Mouse (Mus musculus): ENCODE measurements around the gene Rnf186.
"Not testable (repeated sequence)": the region's sequence is repeated elsewhere in the genome, so short reads cannot be mapped to it uniquely, and the experiment has no call there.

The Rnf186 gene

DNA sequence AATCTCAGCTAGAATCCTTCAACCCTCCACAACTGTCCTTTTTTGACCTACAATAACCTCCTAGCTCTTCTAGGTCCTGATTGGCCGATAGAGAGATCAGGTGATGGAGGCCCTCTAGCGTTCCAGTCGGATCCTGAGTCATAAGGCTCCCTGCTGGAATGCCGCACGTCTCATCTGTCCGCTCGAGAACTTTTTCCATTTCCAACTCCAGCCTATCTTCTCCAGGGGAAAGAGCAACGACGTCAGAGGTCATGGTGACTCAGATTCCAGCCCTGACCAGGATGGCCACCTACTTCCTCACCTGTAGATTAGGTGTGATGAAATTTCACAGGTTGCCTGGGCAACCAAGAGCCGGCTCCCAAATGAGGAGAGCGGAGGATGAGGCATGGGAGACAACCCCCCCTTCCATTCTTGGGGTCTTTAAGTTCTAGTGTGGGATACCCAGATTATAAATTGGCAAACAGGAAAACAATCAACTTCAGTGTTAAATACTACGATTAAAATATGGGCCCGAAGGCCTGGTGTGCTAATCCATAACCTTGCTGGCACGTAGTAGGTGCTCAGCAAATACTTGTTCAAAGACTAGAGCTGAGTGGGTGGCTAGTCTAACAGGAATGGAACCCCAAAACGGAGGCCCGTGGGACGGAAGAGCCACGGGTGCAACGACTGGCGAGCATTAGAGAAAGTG lies 5.4 kb downstream of the Rnf186 start:
- DNase-seq (ENCODE audit: low spot score), result no peak

DNA sequence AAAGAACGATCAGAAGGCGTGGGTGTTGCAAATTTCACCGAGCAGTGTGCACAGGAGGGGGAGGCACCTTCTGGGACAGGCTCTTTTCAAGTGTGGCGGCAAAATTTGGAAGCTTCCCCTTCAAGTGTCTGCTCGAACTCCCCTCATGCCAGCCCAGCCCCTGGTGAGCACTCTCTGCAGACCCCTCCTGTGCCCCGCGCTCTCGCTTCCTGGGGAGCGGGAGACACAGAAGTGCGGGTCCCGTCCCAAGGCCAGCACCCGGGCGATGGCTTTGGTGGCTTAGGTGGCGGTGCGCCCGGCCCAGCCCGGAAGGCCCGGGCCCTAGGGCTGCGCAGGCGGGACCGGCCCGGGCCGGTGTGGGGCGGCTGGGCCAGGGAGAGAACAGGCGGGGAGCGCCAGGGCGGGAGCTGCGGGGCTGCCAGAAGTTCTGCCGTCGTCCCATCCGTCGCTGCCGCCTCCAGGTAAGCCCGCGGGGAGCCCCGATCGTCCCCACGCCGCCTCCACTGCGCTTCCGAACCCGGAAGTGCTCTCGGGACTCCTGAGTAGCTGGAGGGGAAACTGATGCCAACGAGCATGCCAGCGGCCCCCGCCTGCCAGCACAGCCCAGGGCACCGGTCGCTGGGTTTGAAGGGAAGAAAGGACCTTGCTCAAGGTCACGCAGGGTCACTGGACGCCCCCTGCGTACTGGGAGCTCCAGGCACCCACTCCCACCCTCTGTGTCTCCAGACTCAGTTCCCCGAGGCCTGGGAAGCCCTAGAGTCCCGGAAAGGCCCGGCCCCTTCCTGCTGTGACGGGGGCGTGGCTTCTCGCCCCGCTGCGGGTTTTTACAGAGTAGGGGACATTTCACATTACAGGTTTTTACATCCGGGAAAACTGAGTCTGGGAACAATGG lies 6.2 kb downstream of the Rnf186 start, which contains the start of gene Tmco4:
TSS of gene Tmco4 (plus strand) at position 62 of the 892 bp plus-strand sequence.
- no peak for DNase-seq (ENCODE audit: low spot score)

DNA sequence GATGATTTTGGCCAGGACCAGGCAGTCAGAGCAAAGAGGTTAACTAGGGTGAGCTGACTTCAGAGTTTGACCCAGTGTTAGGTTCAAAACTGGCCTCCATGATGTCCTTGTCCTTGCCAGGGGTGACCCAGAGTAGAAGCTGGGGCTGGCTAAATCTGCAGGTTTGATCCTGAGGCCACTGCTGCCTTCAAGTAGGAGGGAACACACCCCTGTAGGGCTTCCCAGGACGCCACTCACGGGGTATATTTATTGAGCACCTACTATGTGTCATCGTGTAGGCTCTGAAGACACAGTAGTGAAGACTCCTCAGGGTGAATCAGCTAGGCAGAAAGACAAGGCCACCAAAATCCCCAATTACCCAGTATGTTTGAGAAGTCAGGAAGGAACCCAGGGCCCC lies 6.8 kb downstream of the Rnf186 start:
- no peak for DNase-seq (ENCODE audit: low spot score)

DNA sequence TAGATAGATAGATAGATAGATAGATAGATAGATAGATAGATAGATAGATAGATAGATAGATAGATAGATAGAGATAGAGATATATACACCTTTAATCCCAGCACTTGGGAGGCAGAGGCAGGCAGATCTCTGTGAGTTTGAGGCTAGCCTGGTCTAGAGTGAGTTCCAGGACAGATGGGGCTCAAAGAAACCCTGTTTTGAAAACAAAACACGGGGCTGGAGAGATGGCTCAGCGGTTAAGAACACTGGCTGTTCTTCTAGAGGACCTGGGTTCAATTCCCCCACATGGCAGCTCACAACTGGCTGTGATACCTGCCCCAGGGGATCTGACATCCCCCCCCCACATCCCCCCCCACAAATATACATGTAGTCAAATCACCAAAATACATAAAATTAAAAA lies 7.6 kb downstream of the Rnf186 start:
- not testable (repeated sequence) for DNase-seq (ENCODE audit: low spot score)

DNA sequence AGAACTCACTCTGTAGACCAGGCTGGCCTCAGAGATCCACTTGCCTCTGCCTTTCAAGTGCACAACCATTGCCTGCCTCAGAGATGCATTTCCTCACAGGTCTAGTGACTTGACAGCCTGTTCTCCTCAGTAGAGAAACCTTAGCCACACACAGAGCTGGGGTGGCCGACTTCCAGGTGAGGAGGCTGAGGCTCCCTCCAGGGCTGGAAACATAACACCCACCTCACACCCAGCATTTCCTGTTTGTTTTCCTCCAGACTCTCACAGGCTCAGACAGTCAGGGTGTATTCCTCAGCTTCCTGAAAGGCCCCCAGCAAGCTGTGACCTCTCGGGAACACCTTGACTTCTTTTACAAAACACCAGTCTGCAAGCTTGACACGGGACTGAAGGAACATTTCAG lies 8.3 kb downstream of the Rnf186 start:
- DNase-seq (ENCODE audit: low spot score), result no peak

DNA sequence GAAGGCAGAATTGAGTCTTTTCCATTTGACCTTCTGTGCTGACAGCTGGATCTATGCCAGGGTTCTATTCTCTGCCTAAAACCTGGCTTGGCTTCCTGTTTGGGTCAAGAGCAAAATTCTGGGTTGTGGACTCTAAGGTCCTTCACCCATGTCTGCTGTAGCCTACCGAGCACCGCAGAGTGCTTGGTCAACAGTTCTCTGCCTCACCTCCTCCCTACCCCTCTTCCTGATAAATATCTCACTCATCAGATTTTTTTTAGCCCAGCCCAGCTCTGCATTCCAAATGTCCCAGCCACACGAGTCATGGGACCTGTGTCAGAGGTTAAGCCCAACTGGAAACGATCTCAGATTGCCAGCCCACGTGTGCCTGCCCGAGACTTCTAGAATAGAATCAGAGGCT lies 9.1 kb downstream of the Rnf186 start:
- no peak for DNase-seq (ENCODE audit: low spot score)

DNA sequence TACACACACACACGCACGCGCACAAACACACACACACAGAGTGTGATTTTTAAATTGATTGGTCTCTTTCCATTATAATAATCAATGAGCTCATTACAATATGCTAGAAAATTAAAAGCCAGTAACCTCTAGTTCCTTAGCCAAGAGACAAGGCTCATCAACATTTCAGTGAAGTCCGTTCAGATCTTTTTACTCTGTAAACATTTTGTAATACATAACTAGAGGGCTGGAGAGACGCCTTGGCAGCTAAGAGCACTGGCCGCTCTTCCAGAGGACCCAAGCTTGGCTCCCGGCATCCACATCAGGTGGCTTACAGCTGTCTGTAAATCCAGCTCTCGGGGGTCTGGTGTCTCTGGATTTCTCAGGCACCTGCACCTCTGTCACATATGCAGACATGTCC lies 13.1 kb downstream of the Rnf186 start:
- no peak for DNase-seq (ENCODE audit: low spot score)

DNA sequence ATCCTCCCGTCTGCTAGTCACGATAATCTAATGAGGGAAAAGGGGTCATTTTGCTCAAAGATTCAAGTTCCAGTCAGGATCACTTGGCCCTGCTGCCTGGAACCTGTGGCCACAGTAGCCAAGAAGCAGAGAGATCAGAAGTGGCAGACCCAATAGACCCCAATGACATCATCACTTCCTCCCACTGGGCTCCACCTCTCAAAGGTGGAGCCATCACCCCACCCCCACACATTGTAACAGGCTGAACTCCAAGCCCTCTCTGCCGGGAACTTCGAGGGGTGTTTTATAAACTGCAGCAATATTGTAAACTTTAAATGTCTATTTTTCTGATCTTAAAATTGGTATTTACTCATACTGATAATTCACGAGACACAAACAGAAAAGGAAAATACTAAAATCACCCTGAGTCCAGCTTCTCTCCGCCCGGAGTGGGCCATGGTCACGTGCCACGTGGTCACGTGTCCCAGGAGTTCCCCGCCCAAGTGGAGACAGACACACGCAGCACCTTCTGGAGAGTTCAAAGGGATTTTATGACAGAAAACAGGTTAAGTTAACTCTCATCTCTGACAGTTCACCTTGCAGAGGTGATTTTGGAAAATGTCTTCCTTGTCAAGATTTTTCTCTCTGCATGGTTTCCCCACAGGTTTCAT lies 14.0 kb downstream of the Rnf186 start:
- no peak for DNase-seq (ENCODE audit: low spot score)

DNA sequence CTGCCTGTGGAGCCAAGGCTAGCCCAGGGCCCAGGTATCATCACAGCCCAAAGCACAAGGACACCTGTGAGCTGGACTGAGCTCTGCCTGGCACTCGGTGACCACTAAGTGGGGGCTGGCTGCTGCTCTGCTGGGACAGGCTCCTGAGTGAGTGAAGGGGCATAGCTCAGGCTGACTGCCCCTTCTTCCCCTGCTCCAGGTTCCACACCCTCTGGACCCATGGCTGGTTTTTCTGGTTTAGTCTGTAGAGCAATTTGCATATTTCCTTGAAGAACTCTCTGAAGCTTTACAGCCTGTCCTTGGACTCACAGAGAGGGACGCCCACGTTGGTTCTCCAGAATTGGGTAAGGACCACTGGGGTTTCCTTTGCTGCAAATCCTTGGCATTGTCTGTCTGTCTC lies 16.5 kb downstream of the Rnf186 start:
- no peak for DNase-seq (ENCODE audit: low spot score)

DNA sequence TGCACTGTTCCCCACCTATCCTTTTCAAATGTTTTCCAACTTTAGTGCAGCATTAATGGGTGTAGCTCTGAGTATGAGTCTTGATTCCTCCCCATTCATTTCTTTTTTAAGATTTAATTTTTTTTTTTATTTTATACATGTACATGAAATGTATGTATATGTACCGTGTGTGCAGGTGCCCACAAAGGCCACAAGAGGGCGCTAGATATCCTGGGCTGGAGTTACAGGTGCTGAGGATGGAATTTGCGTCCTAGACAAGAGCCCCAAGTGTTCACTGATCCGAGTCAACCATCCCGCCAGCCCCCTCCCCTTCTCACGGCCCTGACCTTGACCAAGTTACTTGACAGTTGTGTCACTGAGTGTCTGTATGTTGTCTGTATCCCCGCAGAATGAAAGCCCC lies 17.8 kb downstream of the Rnf186 start:
- no peak for DNase-seq (ENCODE audit: low spot score)

DNA sequence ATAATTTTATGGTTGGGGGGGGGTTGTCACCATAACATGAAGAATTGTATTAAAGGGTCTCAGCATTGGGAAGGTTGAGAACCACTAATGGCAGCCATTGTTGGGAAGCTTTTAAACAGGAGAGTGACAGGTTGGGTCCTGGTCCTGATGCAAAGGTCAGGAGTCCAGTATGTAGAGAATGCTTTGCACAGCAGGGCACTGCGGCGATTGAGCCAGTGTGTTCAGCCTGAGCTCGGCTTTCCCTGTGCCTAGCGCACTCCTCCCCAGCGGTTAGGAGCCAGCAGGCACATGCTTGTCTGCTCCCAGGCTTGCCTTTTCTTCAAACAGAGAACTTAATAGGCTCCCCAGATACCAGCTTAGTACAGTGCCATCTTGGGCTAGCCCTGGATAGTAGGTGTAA lies 19.4 kb downstream of the Rnf186 start:
- DNase-seq (ENCODE audit: low spot score), result no peak

DNA sequence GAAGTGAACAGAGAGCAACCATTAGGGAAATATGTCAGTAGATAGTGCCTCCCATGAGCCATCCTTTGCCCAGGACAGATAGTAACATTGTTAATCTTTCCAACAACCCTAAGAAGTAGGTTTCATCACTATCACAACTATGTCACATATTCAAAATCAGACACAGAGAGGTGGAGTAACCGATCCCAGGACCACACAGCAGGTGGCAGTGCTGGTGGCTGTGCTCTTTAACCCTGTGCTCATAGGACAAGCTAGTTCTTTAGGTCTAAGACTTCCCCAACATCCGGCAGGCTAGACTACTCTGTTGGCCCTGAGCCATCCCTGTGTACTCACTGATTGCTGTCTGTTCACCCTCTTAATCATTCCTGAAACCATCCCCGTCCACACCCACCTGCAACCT lies 27.5 kb downstream of the Rnf186 start:
- no peak for DNase-seq (ENCODE audit: low spot score)

DNA sequence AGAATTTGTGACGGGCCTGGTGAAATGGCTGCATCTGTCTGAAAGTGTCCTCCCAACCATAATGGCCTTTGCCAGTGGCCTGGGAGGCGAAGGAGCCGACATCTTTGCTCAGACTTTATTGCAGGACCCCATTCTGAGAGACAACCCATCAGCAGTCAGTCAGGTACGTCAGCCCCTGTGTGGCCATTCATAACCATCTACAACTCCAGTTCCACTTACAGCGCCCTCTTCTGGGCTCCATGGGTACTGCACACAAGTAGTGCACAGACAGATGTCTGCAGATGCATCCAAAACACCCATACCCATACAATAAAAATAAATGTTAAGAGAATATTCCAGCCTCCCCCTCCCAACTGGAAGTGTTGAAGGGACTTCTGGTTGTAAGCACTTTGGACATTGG lies 29.5 kb downstream of the Rnf186 start:
- no peak for DNase-seq (ENCODE audit: low spot score)

DNA sequence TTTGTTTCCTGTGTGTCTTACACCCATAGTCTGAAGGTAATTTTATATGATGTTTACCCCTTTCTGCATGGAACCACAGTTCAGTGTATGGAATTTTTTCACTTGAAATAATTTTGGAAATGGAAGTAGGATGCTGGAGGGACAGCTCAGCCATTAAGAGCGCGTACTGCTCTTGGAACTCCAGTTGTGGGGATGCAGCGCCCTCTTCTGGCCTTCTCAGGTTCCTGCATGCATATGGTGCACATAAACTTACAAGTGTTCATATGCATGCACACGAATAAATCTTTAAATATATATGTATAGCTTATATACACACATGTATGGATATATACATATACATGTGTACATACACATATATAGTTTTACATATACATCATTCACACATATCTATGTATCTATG lies 30.2 kb downstream of the Rnf186 start:
- DNase-seq (ENCODE audit: low spot score), result no peak

DNA sequence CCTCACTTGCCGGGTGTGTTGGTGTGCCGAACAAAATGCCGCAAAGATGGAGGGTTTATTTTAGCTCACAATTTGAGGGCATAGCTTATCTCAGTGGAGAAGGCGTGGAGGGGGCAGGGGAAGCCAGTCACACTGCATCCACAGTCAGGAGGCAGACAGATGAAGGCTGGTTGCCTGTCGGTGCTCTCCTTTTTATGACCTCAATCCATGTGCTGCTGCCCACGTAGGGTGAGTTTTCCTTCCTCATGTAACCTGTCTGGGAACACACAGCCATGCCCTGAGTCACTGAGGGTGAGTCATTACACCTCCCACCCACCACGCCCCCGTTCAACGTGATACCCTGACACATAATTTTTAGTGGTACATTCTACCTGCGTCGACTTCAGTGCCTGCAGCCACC lies 31.7 kb downstream of the Rnf186 start:
- no peak for DNase-seq (ENCODE audit: low spot score)

DNA sequence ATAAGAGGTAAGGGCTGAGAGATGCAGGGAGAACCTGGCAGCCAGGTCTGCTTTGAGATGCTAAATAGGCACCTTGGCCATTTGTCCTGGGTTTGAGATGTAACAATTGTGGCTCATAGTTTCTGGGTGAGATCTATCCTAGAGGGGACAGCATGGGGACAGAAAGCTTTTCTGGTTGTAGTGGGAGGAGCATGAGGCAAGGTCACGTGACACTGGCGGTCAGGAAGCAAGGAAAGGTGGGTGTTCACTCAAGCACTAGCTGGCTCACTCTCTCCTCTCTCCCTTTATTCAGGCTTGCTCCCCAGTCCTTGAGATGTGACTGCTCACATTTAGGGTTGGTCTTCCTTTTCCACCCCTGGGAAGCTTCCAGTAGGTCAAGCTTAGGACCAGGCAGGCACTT lies 34.1 kb downstream of the Rnf186 start:
- no peak for DNase-seq (ENCODE audit: low spot score)

DNA sequence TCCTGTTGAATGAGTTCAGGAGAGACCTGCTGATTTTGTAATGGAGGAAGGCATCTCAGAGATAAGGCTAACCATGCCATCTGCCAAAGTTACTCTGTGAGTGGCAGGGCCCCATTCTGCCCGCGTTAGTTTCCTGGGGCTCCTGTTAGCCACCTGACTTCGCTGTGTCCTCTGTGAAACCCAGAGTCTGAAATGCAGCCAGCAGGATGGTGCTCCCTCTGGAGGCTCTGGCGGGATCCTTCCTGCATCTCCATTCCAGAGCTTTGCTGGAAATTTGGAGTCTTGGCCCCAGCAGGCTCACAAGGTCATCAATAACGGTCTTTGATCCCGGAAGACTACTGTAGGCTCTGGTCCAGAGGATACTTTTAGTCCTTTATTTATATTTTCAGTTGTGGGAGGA lies 34.5 kb downstream of the Rnf186 start:
- DNase-seq (ENCODE audit: low spot score), result no peak

DNA sequence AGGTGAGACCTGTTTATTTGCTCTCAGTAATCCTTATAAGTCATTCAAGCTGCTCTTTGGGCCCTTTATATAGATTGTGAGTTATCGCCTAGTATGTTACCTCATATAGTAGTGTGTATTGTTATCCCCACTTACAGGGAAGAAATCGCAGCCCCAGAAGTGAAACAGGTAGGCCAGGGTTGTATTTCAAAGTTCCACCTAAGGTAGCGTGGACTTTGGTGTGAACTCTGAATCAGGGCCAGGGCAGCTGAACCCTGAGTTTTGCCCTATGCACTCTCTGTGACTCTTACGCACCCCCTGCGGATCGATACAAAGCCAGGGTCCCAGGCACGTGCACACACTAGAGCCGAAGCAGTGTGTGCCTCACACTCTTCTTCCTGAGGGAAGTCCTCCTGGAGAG lies 37.2 kb downstream of the Rnf186 start:
- no peak for DNase-seq (ENCODE audit: low spot score)

DNA sequence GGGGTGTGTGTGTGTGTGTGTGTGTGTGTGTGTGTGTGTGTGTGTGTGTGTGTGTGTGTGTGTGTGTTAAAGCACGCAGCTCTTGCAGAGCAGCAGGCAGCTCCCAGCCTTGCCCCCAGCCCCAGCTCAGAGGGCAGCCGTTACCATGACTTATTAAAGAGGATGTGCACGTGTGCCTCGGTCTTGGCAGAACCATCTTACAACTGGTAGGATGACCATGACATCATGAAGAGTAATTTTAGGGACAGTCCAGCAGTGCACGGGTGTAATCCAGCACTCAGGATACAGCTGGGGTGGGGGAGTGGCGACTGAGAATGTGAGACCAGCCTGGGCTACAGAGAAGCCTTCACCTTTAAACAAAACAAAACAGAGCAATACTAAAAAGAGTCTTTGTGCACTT lies 38.3 kb downstream of the Rnf186 start:
- no peak for DNase-seq (ENCODE audit: low spot score)

DNA sequence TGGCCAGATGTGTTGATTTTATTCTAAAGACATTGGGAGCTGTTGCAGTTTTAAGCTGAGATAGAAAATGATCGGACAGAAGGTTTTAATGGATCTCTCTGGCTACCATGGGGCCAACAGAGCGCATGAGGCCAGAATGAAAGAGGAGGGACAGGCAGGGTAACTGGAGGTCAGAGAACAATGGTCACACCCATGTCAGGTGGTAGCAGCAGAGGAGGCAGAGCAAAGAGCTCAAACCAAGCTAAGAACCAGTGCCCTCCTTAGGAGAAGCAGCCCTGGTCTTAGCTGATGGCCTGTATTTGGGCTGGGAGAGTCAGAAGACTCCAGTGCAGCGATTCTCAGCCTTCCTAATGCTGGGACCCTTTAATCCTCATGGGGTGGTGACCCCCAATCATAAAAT lies 40.4 kb downstream of the Rnf186 start:
- DNase-seq (ENCODE audit: low spot score), result no peak

DNA sequence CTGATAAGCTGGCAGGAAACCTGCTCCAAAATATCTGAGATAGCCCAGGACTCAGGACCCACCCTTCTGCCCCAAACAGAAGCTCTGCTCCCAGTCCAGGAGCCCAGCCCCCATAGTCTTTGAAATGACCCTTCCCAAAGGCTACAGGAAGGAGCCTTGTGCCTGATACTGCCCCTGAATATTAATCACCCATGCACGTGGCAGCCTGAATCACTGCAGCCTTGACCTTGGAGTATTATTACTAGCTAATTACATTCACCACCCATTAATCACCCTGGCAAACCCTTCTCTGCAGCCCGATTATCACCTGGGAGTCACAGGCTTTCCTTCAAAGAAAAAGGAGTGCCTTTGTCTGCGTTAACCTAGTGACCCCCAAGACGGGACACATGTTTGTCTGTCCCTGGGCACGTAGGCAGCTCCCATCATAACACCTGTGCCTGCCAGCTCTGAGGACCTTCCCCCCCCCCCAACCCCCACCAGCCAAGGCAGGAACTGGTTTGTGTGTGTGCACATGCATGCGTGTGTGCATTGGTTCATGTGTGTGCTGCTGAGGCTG lies 41.1 kb downstream of the Rnf186 start:
- DNase-seq (ENCODE audit: low spot score), result no peak

DNA sequence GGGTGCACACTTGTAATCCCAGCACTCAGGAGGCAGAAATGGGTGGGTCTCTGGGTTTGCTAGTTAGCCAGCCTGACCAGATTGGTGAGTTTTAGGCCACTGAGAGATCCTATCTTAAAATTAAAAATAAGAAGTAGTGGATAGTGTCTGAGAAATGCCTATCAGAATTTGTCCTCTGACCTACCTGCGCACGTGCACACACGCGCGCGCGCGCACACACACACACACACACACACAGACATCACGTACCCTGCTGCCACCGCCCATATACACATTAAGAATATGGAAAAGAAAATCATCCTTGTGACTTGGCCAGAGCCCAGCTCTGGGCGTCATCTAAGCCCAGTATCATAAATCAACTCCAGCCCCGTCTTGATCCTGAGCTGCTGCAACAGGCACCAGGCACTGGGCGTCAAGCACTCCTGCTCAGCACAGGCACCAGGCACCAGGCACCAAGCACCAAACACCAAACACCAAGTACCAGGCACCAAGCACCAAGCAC lies 44.3 kb downstream of the Rnf186 start:
- no peak for DNase-seq (ENCODE audit: low spot score)

DNA sequence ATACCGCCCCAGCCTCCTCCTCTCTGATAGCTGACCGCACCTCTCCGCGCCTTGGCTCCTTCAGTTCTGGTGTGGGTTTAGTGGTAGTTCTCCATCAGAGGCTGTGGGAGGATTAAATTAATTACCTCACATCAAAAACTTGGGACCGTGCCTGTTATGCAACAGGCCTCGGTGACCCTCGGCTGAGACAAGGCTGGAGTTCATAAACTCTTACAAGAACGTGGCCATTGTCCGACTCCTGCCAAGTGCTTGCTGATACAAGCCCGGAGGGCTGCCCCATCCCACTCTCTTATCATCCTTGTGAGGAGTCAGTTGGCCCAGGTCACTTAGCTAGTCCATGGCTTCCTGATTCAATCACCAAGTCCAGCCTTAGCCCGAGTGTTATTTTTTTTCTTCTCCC lies 46.4 kb downstream of the Rnf186 start:
- no peak for DNase-seq (ENCODE audit: low spot score)
